Mouse (Mus musculus): Measurements from ENCODE around the gene Tk1. TPM values are rescaled to one million over a fixed set of nuclear protein-coding genes. Genes with fewer than 3 reads are reported as not detected.

Tk1 gene
- polyA plus RNA-seq, 1 experiment from 2014 or later = 120 TPM

DNA sequence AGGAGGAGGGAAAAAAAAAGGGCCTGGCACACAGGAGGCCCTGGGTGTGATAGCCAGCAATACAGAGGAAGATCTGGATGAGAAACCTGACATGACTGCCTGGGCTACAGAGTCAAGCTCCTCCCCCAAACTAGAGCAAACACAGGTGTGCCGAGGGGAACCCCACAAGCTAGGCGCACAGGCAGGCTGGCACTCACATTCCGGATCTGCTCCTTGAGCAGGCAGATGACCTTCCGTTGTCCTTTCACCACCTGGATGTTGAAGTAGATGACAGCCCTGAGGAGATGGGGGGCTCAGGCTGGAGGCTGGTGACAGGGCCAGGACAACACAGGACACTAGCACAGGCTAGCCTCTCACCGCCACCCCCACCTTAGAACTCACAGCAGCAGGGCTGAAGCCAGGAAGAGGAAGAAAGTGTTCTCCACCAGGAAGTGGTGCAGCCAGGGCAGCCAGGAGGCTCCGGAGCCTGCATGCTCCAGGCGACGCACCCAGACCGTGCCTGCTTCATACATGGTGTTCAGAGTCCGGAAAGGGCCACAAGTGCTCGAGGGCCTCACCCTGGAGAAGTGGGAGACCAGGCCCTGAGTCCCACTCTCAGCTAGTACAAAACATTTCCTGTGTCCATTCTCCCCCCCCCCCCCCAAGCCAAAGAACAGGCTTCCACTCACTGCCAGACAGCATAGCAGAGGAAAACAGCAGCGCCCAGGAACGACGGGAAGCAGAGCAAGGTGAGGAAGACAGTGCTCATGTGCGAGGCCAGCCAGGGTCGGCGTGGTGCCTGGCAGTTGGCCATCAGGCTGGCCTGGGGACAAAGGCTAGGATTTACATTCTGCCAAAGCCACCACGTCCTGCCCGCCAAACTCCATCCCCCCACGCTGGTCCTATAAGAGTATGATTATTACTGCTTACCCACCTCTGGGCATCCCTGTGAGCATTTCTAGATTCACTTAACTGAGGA is 56.9 kb downstream of the Tk1 start:
- no peak for ATAC-seq (ENCODE audit: low read depth)
- Histone ChIP-seq H3K9ac (ENCODE audit: low read depth, low read length) (no peak overlapping the region), H3K27me3 (ENCODE audit: control insufficient read depth, insufficient read depth, low read depth, low read length) (no peaks in the 10 kb centered on the region), H3K27ac (ENCODE audit: low read length) (no peak overlapping the region), H3K9me3 (replicated peaks; ENCODE audit: control insufficient read depth, low read length) (no peaks in the 10 kb centered on the region), H3K4me2 (ENCODE audit: low read depth, low read length) (no peak overlapping the region), H3K4me1 (ENCODE audit: control insufficient read depth, low read depth, low read length) (no peaks in the 10 kb centered on the region; the same call in none of the 2 replicates), H3K4me3 (ENCODE audit: low read depth, low read length) (no peak overlapping the region), H3K36me3 (ENCODE audit: control insufficient read depth, insufficient read depth) (peaks cover 79% of the 10 kb centered on the region)
- WGBS (ENCODE audit: insufficient replicate concordance) = 82% methylated on average over 20 of the region's 20 CpGs

DNA sequence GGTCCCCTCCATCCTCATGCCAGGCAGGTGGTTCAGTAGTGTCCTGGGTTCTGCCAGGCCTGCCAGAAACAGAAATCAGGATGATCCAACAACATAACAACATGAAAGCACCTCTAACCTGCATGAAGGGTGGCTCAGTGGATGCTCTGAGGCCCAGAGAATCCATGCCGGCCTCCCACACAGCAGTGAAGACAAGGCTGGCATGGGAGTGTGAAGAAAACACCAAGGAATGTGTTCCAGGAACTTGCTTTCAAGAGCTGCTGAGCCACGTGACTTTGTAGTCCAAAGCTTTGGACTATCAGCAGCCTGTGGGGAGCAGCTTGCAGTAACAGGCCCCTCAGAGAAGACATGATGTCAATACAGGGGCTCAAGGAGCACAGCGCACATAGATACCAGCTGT is 59.6 kb downstream of the Tk1 start:
- H3K27me3 ChIP-seq (ENCODE audit: control insufficient read depth, insufficient read depth, low read depth, low read length) = no peaks in the 10 kb centered on the region
- no peak overlapping the region for H3K27ac ChIP-seq (ENCODE audit: low read length)
- H3K9me3 ChIP-seq (replicated peaks; ENCODE audit: control insufficient read depth, low read length) = no peaks in the 10 kb centered on the region
- H3K9ac ChIP-seq (ENCODE audit: low read depth, low read length) = no peak overlapping the region
- ATAC-seq (ENCODE audit: low read depth) = no peak
- H3K4me3 ChIP-seq (ENCODE audit: low read depth, low read length) = no peak overlapping the region
- 79% methylated on average over 3 of the region's 3 CpGs for WGBS (ENCODE audit: insufficient replicate concordance)
- H3K4me1 ChIP-seq (ENCODE audit: control insufficient read depth, low read depth, low read length) = no peaks in the 10 kb centered on the region; the same call in none of the 2 replicates
- H3K36me3 ChIP-seq (ENCODE audit: control insufficient read depth, insufficient read depth) = peaks cover 57% of the 10 kb centered on the region
- no peak overlapping the region for H3K4me2 ChIP-seq (ENCODE audit: low read depth, low read length)

Other genes with a start within 250 kb of the Tk1 start
- 2.1 and 2.4 TPM in 2 replicates for gene Tnrc6c, start 171.8 kb downstream of the Tk1 start, polyA plus RNA-seq (2015; fragmentation: Nextera tagmentation; extraction: Ambion mirVana)
- 16.0 and 16.3 TPM in 2 replicates for gene Tmc8, start 44.0 kb downstream of the Tk1 start, polyA plus RNA-seq (2015; fragmentation: Nextera tagmentation; extraction: Ambion mirVana)
- gene Tmc6, start 43.9 kb downstream of the Tk1 start, polyA plus RNA-seq (2015; fragmentation: Nextera tagmentation; extraction: Ambion mirVana) = 45.6 and 46.2 TPM in 2 replicates
- 74.2 and 77.0 TPM in 2 replicates for gene 6030468B19Rik, start 28.4 kb downstream of the Tk1 start, polyA plus RNA-seq (2015; fragmentation: Nextera tagmentation; extraction: Ambion mirVana)
- 0.38 and 0.64 TPM in 2 replicates for gene Gm20708, start 16.4 kb downstream of the Tk1 start, polyA plus RNA-seq (2015; fragmentation: Nextera tagmentation; extraction: Ambion mirVana)
- gene Syngr2, start 16.4 kb downstream of the Tk1 start, polyA plus RNA-seq (2015; fragmentation: Nextera tagmentation; extraction: Ambion mirVana) = 48.6 and 55.5 TPM in 2 replicates
- 14.6 and 15.4 TPM in 2 replicates for gene Afmid, start 168 bp downstream of the Tk1 start, polyA plus RNA-seq (2015; fragmentation: Nextera tagmentation; extraction: Ambion mirVana)
- 298 and 327 TPM in 2 replicates for gene Birc5, start 23.2 kb upstream of the Tk1 start, polyA plus RNA-seq (2015; fragmentation: Nextera tagmentation; extraction: Ambion mirVana)
- gene Tmem235, start 34.7 kb upstream of the Tk1 start, polyA plus RNA-seq (2015; fragmentation: Nextera tagmentation; extraction: Ambion mirVana) = not detected in 2 replicates
- 1.3 and 2.6 TPM in 2 replicates for gene Tha1, start 47.4 kb upstream of the Tk1 start, polyA plus RNA-seq (2015; fragmentation: Nextera tagmentation; extraction: Ambion mirVana)
- 6.1 and 6.7 TPM in 2 replicates for gene Socs3, start 144.0 kb upstream of the Tk1 start, polyA plus RNA-seq (2015; fragmentation: Nextera tagmentation; extraction: Ambion mirVana)
- 13.5 and 13.7 TPM in 2 replicates for gene Pgs1, start 160.2 kb upstream of the Tk1 start, polyA plus RNA-seq (2015; fragmentation: Nextera tagmentation; extraction: Ambion mirVana)

Measured in liver, embryonic 16.5 days (tissue).